Mouse (Mus musculus) liver, postnatal 0 days (tissue): Measurements from ENCODE around the gene Krt7. TPM values are rescaled to one million over a fixed set of nuclear protein-coding genes. Genes with fewer than 3 reads are reported as not detected.

Experiments
- ATAC-seq: fragments of 200-750 bp; cut with Nextera tagmentation; 2 replicates; pipeline ENCODE4 v1.8.0; 2017; ENCODE audit warnings: mild to moderate bottlenecking, moderate library complexity
- DNase-seq: peaks from one replicate; pipeline ENCODE4 v3.0.0-alpha.2; 2016
- H3K27ac ChIP-seq: fragments of 300-500 bp; sonication (generic); 2 replicates; pipeline ENCODE4 v1.5.1; 2014; ENCODE audit warnings: antibody characterized with exemption, moderate library complexity, mild to moderate bottlenecking, low read depth
- H3K27me3 ChIP-seq: fragments of 300-500 bp; sonication (generic); 2 replicates; pipeline ENCODE4 v1.6.1; 2014; ENCODE audit warnings: low read length, control low read depth, mixed read lengths; ENCODE audit not compliant: insufficient read depth
- H3K36me3 ChIP-seq: fragments of 300-500 bp; sonication (generic); replicated peaks from 2 replicates; pipeline ENCODE4 v1.6.1; 2014; ENCODE audit warnings: mild to moderate bottlenecking, control low read depth, low read length, moderate library complexity, mixed read lengths; ENCODE audit not compliant: insufficient read depth
- H3K4me1 ChIP-seq: fragments of 300-500 bp; sonication (generic); 2 replicates; pipeline ENCODE4 v1.6.1; 2014; ENCODE audit warnings: antibody characterized with exemption, mild to moderate bottlenecking, control low read depth; ENCODE audit not compliant: insufficient read depth
- H3K4me2 ChIP-seq: fragments of 300-500 bp; sonication (generic); 2 replicates; pipeline ENCODE4 v1.6.1; 2014; ENCODE audit warnings: low read depth, mild to moderate bottlenecking, low read length, moderate library complexity, mixed read lengths
- H3K4me3 ChIP-seq: fragments of 300-500 bp; sonication (generic); 2 replicates; pipeline ENCODE4 v1.5.1; 2014; ENCODE audit warnings: low read depth, low read length
- H3K9ac ChIP-seq: fragments of 300-500 bp; sonication (generic); replicated peaks from 2 replicates; pipeline ENCODE4 v1.6.1; 2014; ENCODE audit warnings: mild to moderate bottlenecking, moderate library complexity
- H3K9me3 ChIP-seq: fragments of 300-500 bp; sonication (generic); 2 replicates; pipeline ENCODE4 v1.6.1; 2016; ENCODE audit warnings: mild to moderate bottlenecking, control low read depth, low read length, mixed read lengths
- CTCF ChIP-seq: sonication (generic); IDR thresholded peaks from 2 replicates; pipeline ENCODE4 v1.5.1; 2016; ENCODE audit warnings: antibody characterized with exemption, low read depth
- EP300 ChIP-seq: IDR thresholded peaks from 2 replicates; pipeline ENCODE4 v1.6.1; 2016; ENCODE audit warnings: antibody characterized with exemption, low read depth, mild to moderate bottlenecking
- WGBS: fragments of 180-500 bp; shearing (Covaris S2); extraction: QIAGEN DNeasy Blood & Tissue Kit; methylation state at CpG from one replicate; pipeline ENCODE4 v1.1.7; 2014; ENCODE audit not compliant: insufficient replicate concordance; 5-methylcytosine and 5-hydroxymethylcytosine counted together
- polyA plus RNA-seq: library from polyadenylated mRNA; unstranded; fragments of >200 nt; fragmentation: Nextera tagmentation; extraction: Ambion mirVana; gene quantifications from 2 replicates; pipeline ENCODE4 v1.2.1, GENCODE M21; 2015

The Krt7 gene
- polyA plus RNA-seq, result 2.3 and 2.4 TPM in 2 replicates

DNA sequence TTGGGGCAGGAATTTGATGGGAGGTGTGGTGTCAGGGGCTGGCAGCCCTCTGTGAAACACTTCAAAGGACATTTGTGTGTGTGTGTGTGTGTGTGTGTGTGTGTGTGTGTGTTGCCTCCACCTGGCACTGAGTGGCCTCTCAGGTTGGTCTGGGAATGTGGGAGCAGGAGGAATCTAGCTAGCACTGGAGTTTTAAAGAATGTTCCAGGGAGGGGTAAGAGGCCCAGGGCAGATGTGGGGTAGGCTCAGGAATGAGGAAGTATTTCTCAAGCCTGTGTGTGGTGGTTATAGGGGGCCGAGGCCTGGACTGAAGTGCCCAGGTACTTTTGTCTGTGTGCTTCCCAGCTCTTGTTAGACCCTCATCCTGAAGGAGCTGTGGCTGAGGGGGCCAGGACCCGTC lies at the start of gene Krt7:
TSS of gene Krt7 (plus strand) at position 269 of the 400 bp plus-strand sequence.
- H3K4me2 ChIP-seq, result no peak within 1 kb of the TSS
- H3K27me3 ChIP-seq, result peaks cover 10% of the 10 kb centered on the region
- H3K4me3 ChIP-seq, result no peak within 1 kb of the TSS
- no peak within 1 kb of the TSS for H3K9ac ChIP-seq
- WGBS, result 16% methylated on average over 2 of the region's 2 CpGs
- TF ChIP-seq EP300 (no peak), CTCF (no peak)
- H3K9me3 ChIP-seq, result no peaks in the 10 kb centered on the region
- H3K27ac ChIP-seq, result no peak within 1 kb of the TSS
- H3K36me3 ChIP-seq, result no peaks in the 10 kb centered on the region
- no peak for DNase-seq
- ATAC-seq, result no peak
- H3K4me1 ChIP-seq, result no peaks in the 10 kb centered on the region

DNA sequence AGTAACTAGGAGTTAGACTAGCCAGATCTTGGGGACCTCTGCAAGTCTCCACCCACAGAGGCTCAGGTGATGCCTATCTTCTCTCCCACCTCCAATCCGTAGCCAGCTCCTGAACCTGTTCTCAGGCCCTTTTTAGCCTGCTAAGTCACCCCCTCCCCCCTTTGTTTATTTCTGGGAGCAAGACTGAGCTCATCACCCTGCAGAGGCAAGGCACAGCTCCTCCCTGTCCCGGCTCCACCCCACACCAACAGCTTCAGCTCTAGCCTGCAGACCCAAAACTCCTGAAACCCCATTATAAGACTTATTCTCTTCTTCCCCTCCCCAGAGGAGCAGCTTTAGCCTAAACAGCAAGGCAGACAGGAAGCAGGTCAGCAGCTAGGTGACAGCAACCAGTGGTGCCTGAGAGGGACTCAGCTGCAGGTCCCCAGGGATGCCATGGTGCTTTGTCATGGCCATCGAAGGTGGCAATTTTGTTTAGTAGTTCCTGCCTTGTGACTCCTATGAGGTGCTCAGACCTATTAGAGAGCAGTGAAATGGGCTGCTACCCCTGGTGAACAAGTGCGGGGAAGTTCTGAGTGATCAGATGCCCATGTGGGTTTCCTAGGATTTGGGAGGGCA lies 48.3 kb upstream of the Krt7 start:
- no peak overlapping the region for H3K4me2 ChIP-seq
- ATAC-seq, result no peak
- H3K27ac ChIP-seq, result no peak overlapping the region
- no peaks in the 10 kb centered on the region for H3K9me3 ChIP-seq
- 56% methylated on average over 4 of the region's 4 CpGs for WGBS
- H3K4me3 ChIP-seq, result no peak overlapping the region
- no peak for DNase-seq
- H3K4me1 ChIP-seq, result no peaks in the 10 kb centered on the region
- TF ChIP-seq CTCF (no peak), EP300 (no peak)
- no peaks in the 10 kb centered on the region for H3K36me3 ChIP-seq
- H3K9ac ChIP-seq, result no peak overlapping the region
- H3K27me3 ChIP-seq, result peaks cover 3% of the 10 kb centered on the region

DNA sequence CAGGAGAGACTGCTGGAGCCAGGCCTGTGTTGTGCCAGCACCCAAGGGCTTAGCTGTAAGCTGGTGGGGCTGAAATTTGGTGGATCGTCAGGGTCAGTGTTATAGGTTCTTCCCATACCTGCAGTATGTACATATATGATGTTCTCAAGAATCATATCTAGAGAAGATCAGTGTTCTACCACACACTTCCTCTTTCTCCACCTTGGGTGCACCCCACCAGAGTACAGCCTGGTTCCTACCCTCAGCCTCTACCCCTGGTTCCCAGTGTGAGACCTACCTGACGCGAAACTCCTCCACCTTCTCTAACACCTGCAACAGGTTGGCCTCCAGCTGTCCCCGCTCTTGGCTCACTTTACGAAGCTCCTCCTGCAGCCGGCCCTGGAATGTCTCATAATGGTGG lies 46.9 kb upstream of the Krt7 start:
- no peak for DNase-seq
- no peaks in the 10 kb centered on the region for H3K9me3 ChIP-seq
- ATAC-seq, result no peak
- H3K36me3 ChIP-seq, result no peaks in the 10 kb centered on the region
- H3K4me3 ChIP-seq, result no peak overlapping the region
- peaks cover 7% of the 10 kb centered on the region for H3K27me3 ChIP-seq
- H3K9ac ChIP-seq, result no peak overlapping the region
- WGBS, result 52% methylated on average over 6 of the region's 6 CpGs
- H3K4me2 ChIP-seq, result no peak overlapping the region
- no peaks in the 10 kb centered on the region for H3K4me1 ChIP-seq
- no peak for TF ChIP-seq CTCF
- TF ChIP-seq EP300, result no peak
- H3K27ac ChIP-seq, result no peak overlapping the region

DNA sequence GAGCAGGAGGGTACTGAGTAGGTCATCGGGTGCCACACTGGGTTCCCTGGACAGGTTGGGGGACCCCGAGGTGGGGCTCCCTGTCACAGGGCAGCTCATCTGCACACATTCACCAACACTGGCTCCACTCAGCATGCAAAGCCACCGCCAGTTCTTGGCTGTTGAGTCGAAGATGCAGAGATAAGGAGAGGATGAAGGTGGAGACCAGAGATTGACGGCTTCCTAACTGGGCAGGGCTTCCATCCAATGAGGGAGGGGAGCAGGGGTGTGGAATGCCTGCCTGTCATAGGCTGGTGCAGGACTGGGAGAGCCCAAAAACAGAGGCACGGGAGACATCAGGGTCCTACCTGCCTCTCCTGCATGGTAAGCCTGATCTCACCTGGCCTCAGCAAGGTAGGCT lies 46.4 kb upstream of the Krt7 start:
- ATAC-seq, result no peak
- H3K36me3 ChIP-seq, result no peaks in the 10 kb centered on the region
- no peak overlapping the region for H3K4me2 ChIP-seq
- H3K4me1 ChIP-seq, result no peaks in the 10 kb centered on the region
- 36% methylated on average over 6 of the region's 6 CpGs for WGBS
- DNase-seq, result no peak
- H3K27me3 ChIP-seq, result peaks cover 8% of the 10 kb centered on the region
- TF ChIP-seq CTCF (no peak), EP300 (no peak)
- H3K27ac ChIP-seq, result no peak overlapping the region
- no peak overlapping the region for H3K4me3 ChIP-seq
- H3K9me3 ChIP-seq, result no peaks in the 10 kb centered on the region
- no peak overlapping the region for H3K9ac ChIP-seq

DNA sequence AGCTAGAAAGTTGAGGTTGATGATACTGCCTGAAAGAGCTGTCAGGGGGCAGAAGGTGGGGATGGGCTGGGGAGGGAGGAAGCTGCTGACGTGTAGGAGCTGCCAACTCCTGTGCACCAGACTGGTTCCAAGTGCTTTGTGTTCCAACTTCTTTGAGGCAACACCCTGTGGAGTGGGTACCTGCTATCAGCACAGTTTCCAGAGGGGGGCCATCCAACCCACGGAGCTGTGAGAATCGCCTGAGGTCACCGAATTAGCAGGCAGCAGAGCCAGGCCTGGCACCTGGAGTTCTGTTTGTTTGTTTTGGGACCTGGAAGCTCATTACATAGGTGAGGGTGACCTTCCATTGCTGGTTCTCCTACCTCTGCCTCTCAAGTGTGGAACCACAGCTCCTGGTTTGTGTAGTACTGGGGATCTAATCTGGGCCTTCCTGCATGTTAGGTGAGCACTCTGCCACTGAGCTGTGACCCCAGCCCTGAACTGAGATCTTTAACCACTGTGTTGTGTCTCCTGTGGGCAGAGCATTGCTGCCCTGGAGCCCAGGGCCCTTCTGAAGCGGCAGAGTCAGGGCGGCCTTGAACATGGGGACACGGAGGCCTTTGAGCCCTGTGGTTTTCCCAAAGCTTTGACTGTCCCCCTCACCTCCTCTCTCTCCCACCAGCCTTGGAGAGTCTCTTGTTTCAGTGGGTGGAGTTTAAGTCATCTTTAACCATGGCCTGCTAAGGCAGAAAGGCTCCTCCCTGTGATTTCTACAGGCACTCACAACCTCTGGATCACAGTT lies 45.8 kb upstream of the Krt7 start:
- H3K4me2 ChIP-seq, result no peak overlapping the region
- no peaks in the 10 kb centered on the region for H3K36me3 ChIP-seq
- H3K4me3 ChIP-seq, result no peak overlapping the region
- peaks cover 8% of the 10 kb centered on the region for H3K27me3 ChIP-seq
- no peaks in the 10 kb centered on the region for H3K4me1 ChIP-seq
- ATAC-seq (no peak), DNase-seq (no peak)
- 65% methylated on average over 7 of the region's 7 CpGs for WGBS
- TF ChIP-seq EP300 (no peak), CTCF (no peak)
- H3K9me3 ChIP-seq, result no peaks in the 10 kb centered on the region
- H3K27ac ChIP-seq, result no peak overlapping the region
- no peak overlapping the region for H3K9ac ChIP-seq

DNA sequence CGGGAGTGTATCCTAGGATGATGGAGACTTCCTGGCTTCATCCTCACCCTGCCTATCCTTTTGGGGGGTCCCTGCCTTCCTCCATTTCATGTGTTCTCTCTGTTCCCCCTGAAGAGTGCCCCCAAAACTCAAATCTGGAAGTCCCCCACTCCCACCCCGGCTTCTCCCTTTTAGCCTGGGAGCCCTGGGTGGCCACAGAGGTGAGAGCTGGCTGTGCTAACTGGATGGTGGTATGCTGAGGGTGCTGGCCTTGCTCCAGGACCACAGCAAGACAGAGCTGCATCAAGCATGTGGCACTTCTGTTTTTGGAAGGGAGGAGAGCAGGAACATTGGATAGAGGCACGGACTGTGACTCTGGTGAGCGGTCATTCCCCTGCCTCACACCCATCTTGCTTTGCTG lies 45.1 kb upstream of the Krt7 start:
- no peak for TF ChIP-seq EP300
- TF ChIP-seq CTCF, result no peak
- Histone ChIP-seq H3K4me1 (no peaks in the 10 kb centered on the region), H3K9ac (no peak overlapping the region), H3K9me3 (no peaks in the 10 kb centered on the region), H3K4me3 (no peak overlapping the region), H3K27me3 (peaks cover 5% of the 10 kb centered on the region), H3K4me2 (no peak overlapping the region), H3K27ac (no peak overlapping the region), H3K36me3 (no peaks in the 10 kb centered on the region)
- WGBS, result 74% methylated on average over 4 of the region's 4 CpGs
- ATAC-seq (no peak), DNase-seq (no peak)
